Mouse (Mus musculus): ENCODE data around the gene Nupl2.

DNA sequence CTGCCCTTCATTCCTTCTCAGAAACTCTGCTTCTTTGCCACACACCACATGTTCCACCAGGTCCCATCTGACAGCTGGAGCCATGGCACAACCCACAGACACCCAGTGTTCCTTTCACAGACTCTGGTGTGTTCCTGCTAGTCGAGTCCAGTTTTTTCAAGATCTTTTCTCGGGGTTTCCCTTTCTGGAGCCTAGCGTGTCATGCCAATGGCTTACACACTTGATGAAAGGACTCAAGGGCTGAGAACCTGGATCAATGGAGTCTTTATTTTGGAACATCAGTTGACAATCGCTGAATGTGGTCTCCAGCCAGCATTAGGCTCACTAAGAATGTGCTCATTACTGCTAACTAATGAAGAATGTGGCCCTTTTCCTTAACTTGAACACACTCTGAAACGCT, 37.7 kb downstream of the Nupl2 start:
- TF ChIP-seq POLR2A (IDR thresholded peaks at IDR 0.05; ENCODE audit: extremely low read depth, insufficient read depth, low read length) (no peak), CTCF (IDR thresholded peaks at IDR 0.05; ENCODE audit: extremely low read depth, insufficient read depth, low read length) (no peak)
